Mouse (Mus musculus) MEL (cell line): Measurements from ENCODE around the gene Magi2.

Source experiments
- CTCF ChIP-seq, 3 experiments: IDR thresholded peaks in 2 of 3; conservative IDR thresholded peaks in 1 of 3; 2 replicates each; pipeline ENCODE4 v1.5.1; 2011 to 2012; ENCODE audit warnings: low read length in 3 of 3, low read depth in 2 of 3, mild to moderate bottlenecking in 2 of 3, improper control_type of control experiment in 1 of 3, inconsistent platforms in 1 of 3, mixed read lengths in 1 of 3, moderate library complexity in 1 of 3; ENCODE audit not compliant: control insufficient read depth in 1 of 3, insufficient read depth in 1 of 3, poor library complexity in 1 of 3, severe bottlenecking in 1 of 3
- ELF1 ChIP-seq: IDR thresholded peaks from 2 replicates; pipeline ENCODE4 v1.6.1; 2014; ENCODE audit warnings: low read depth, mild to moderate bottlenecking, inconsistent platforms, low read length, improper control_type of control experiment, moderate library complexity
- ETS1 ChIP-seq: IDR thresholded peaks from 2 replicates; pipeline ENCODE4 v1.6.1; 2012; ENCODE audit warnings: low read depth, mild to moderate bottlenecking, inconsistent platforms, low read length, improper control_type of control experiment, moderate library complexity
- GABPA ChIP-seq: IDR thresholded peaks from 2 replicates; pipeline ENCODE4 v1.6.1; 2012; ENCODE audit warnings: low read depth, mild to moderate bottlenecking, inconsistent platforms, low read length, improper control_type of control experiment, moderate library complexity
- GATA1 ChIP-seq: IDR thresholded peaks from 2 replicates; pipeline ENCODE4 v1.6.1; 2011; ENCODE audit warnings: low read depth, low read length, improper control_type of control experiment
- HCFC1 ChIP-seq: IDR thresholded peaks from 2 replicates; pipeline ENCODE4 v1.6.1; 2012; ENCODE audit warnings: low read depth, mild to moderate bottlenecking, inconsistent platforms, low read length, improper control_type of control experiment, moderate library complexity
- MAX ChIP-seq: IDR thresholded peaks from 2 replicates; pipeline ENCODE4 v1.6.1; 2011; ENCODE audit warnings: low read length, improper control_type of control experiment
- MAZ ChIP-seq: IDR thresholded peaks from 2 replicates; pipeline ENCODE4 v1.6.1; 2012; ENCODE audit warnings: low read depth, mild to moderate bottlenecking, inconsistent platforms, low read length, improper control_type of control experiment
- POLR2A ChIP-seq, 2 experiments: IDR thresholded peaks; 2 replicates each; pipeline ENCODE4 v1.6.1; 2011 to 2012; ENCODE audit warnings: low read length in 2 of 2, mild to moderate bottlenecking in 2 of 2, control low read depth in 1 of 2, improper control_type of control experiment in 1 of 2, low read depth in 1 of 2, moderate library complexity in 1 of 2; ENCODE audit not compliant: control insufficient read depth in 1 of 2, insufficient read depth in 1 of 2, poor library complexity in 1 of 2
- USF2 ChIP-seq, 2 experiments: IDR thresholded peaks; 2 replicates each; pipeline ENCODE4 v1.6.1; 2011 to 2012; ENCODE audit warnings: improper control_type of control experiment in 2 of 2, low read length in 2 of 2, borderline replicate concordance in 1 of 2, inconsistent platforms in 1 of 2, low read depth in 1 of 2, mild to moderate bottlenecking in 1 of 2; ENCODE audit not compliant: insufficient read depth in 1 of 2

DNA sequence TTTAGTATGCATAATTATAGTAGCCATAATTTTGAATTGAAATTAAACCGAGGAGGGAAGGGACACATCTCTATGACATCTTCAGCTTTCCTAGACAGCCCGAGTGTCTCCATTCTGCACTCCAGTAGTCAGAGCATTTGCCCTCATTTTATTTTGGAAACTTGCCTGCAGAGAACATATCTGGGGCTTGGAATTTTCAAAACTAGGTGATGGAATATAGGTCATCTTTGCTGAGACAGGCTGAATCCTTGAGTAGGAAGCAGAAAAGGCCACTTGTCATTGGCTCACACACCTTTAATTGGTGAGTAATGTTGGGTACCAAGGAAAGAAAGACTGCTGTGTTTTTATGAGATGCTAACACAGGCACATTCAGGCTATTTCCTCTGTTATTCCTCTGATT, 724.3 kb downstream of the Magi2 start:
- no peak for TF ChIP-seq ELF1
- no peak for TF ChIP-seq CTCF (IDR thresholded peaks at IDR 0.05 in 2 of 3, conservative IDR thresholded peaks at IDR 0.05 in 1 of 3; ENCODE audit: control insufficient read depth in 1 of 3, insufficient read depth in 1 of 3, low read depth in 2 of 3, low read length in 3 of 3, poor library complexity in 1 of 3, severe bottlenecking in 1 of 3)
- no peak for TF ChIP-seq POLR2A (IDR thresholded peaks at IDR 0.05; ENCODE audit: control insufficient read depth in 1 of 2, insufficient read depth in 1 of 2, low read depth in 1 of 2, low read length in 2 of 2, poor library complexity in 1 of 2)
- no peak for TF ChIP-seq MAZ
- no peak for TF ChIP-seq MAX
- TF ChIP-seq GABPA: no peak
- TF ChIP-seq HCFC1: no peak
- TF ChIP-seq ETS1: no peak
- TF ChIP-seq GATA1: no peak
- TF ChIP-seq USF2 (IDR thresholded peaks at IDR 0.05; ENCODE audit: borderline replicate concordance in 1 of 2, insufficient read depth in 1 of 2, low read depth in 1 of 2, low read length in 2 of 2): no peak
